Mouse (Mus musculus): ENCODE data around the gene Sh3d19.

GRCm38 (mm10) chr3:86093907-86094306, 123.0 kb downstream of the Sh3d19 start:
- TF ChIP-seq POLR2A (IDR thresholded peaks at IDR 0.05; ENCODE audit: insufficient read depth, low read depth, low read length) (no peak), CTCF (IDR thresholded peaks at IDR 0.05; ENCODE audit: insufficient read depth, low read depth, low read length) (no peak)
